Mouse (Mus musculus) layer of hippocampus, adult 2 months (tissue): ENCODE data around the gene Slc39a2. TPM values are rescaled to one million over a fixed set of nuclear protein-coding genes. Genes with fewer than 3 reads are reported as not detected.

ENCODE experiments used
- DNase-seq, 2 experiments: peaks; one replicate each; pipeline ENCODE4 v3.0.0; 2022; ENCODE audit warnings: low spot score in 2 of 2
- H3K27ac ChIP-seq: fragments of 200-600 bp; 2 replicates; pipeline ENCODE4 v1.8.1; 2022
- H3K4me3 ChIP-seq: fragments of 200-600 bp; 2 replicates; pipeline ENCODE4 v1.8.1; 2022; ENCODE audit warnings: mild to moderate bottlenecking
- CTCF ChIP-seq: fragments of 200-600 bp; conservative IDR thresholded peaks from 2 replicates; pipeline ENCODE4 v1.8.1; 2022; ENCODE audit warnings: antibody characterized with exemption, mild to moderate bottlenecking, moderate library complexity
- total RNA-seq, 2 experiments: library from RNA; stranded (reverse); gene quantifications; 2 replicates each; pipeline ENCODE4 v1.2.3; 2021

Gene Slc39a2
- total RNA-seq, 2 experiments from 2014 or later = 8.2 to 10.1 TPM

DNA sequence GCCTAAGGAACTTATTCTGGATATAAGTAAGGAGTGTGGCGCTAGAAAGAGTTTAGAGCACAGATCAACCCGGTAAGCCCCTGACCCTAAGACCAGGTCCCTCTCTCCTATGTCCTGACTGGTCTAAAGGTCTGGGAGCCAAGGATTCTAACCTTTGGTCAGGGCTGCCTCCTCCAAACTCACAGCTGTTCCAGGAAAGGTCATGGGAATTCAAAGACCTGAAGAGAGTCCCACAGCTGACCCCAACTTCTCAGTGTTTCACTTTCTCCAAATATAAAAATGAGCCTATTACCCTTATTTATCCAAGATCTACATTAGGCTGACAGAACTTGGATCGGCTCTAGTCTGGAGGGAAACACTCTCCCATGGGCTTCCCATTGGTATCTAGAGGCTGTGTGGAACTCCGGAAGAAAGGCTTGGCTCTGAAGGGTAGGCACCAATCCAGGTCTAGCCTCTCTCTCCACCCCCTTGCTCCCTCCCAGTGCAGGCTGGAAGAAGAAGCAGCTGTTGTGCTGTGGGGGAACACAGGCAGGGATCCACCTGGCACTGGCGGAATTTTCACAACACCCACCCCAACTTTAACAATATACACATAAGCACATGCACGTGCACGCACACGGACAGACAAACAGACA is 36.7 kb downstream of the Slc39a2 start:
- Histone ChIP-seq H3K27ac (peak overlapping the region; percentile 89), H3K4me3 (no peak overlapping the region; the same call in 1 of the 2 replicates)
- no peak for TF ChIP-seq CTCF
- DNase-seq = peak; percentile 64 to 73

DNA sequence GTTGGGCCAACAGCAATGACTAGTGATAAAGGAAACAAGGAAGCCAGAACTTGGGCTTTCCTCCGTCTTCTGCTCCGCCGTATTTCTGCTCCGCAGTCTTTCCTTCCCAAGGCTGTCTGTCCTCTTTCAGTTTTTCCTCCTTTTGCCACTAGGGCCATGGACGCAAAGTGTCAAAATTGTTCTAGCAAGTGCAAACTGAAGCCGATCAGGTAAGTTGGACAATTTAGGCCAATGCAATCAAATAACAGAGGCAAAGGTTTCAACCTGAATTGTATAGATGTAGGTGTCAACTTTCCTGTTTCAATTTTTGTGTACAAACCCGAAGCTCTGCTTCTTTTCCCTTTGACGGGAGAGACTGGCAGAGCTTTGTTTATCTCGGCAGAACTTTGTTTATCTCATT is 37.3 kb downstream of the Slc39a2 start:
- Histone ChIP-seq H3K27ac (peak overlapping the region; percentile 89), H3K4me3 (no peak overlapping the region; the same call in 1 of the 2 replicates)
- TF ChIP-seq CTCF = peak; percentile 51
- DNase-seq = no peak

DNA sequence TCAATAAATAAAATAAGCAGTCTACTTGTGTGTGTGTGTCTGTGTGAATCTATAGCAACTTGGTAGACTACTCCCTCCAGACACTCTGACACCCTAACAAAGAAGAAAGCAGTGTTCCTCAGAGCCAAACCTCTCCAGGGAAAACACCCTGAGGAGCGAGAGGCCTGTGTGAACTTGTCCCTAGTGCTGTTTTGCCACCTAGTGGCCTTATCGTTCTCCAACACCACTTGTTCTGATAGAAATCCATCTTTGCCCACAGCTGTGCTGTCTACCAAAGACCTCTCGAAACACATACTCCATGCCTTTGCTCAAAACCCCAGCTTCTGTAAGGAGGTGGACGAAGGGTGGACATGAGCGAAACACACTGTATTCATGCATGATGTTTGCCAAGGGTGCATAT is 38.1 kb downstream of the Slc39a2 start:
- DNase-seq = peak; percentile 66 to 72
- H3K27ac ChIP-seq = peak overlapping the region; percentile 89
- peak; percentile 87 for TF ChIP-seq CTCF
- H3K4me3 ChIP-seq = no peak overlapping the region

DNA sequence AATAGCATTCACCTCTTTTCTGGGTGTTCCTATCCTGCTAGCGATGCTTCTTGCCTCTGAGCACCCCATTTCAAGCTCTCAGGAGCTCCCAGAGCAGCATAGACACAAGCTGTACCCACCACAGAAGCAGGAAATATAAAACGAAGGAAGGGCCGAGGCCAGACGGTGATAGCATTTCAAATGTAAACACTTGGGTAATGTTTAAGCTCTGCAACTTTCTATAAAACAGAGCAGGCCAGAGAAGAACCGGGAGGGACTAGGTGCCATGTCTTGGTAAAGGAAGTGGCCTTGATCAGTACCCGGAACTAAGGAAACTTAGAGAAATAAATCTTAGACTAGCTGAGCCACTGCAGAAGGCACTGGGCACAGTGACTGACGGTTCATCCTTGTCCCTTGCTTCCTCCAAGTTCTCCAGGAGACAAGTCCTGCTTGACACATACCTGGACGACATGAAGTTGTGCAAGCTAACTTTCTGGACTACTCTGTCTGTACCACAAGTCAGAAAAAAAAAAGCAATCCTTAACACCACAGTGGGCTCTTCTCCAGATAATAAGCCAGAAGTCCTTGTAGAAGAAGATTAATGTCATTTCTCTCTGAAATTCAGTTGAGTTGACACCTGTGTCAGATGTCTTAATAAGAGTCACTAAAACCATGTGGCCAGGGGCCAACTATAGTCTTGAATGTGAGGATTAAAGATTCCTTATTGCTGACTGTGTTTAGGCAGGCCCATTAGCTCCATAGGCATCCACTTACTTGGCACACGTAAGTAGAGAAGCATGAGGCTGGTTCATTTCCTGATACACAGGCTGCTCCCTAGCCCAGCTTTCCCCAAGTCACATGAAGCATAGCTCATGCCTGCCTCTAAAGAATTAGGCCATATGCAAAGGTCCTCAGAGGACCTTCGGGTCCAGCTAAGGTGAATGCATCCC is 39.7 kb downstream of the Slc39a2 start:
- H3K27ac ChIP-seq = no peak overlapping the region
- no peak for TF ChIP-seq CTCF
- no peak for DNase-seq
- no peak overlapping the region for H3K4me3 ChIP-seq

DNA sequence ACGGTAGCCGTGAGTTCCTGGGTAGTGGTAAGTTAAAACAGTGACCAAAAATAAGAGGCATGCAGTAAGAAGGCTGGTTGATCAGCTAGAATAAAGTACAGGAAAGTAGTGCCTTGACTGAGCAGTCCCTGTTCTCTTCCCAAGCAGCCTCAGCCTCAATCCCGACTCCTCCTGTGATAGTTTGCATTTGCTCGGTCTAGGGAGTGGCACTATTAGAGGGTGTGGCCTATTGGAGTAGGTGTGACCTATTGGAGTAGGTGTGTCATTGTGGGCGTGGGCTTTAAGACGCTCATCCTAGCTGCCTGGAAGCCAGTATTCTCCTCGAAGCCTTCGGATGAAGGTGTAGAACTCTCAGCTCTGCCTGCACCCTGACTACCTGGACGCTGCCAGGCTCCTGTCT is 46.3 kb downstream of the Slc39a2 start:
- H3K27ac ChIP-seq = no peak overlapping the region
- no peak for TF ChIP-seq CTCF
- no peak for DNase-seq
- no peak overlapping the region for H3K4me3 ChIP-seq

DNA sequence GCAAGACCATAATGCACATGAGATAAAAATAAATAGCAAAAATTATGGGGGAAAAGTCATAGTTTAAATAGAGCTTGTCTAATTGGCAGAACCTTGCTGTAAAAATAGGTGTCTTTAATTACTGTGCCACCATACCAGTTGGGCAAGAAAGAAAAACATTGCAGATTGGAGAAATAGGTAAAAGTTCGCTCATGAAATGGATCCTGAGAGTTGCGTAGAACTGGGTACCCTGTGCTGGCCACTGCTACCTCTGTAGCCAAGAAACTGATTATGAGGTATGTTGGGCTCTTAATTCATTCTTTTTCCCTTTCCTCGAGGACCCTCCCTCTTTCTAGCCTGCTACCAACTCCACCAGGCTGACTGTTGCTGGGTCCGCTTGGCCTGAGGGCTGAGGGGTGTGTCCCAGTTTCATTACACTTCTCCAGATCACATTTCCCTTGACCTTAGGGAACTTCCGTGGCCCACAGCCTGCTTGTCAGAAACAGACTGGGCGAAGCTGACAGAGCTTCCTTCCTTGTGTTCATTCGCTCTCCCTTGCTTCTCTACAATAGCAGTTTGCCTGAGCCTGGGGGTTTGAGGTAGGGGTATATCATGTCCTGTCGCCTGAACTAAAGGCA is 48.4 kb downstream of the Slc39a2 start:
- DNase-seq = no peak
- Histone ChIP-seq H3K4me3 (no peak overlapping the region), H3K27ac (no peak overlapping the region)
- no peak for TF ChIP-seq CTCF

DNA sequence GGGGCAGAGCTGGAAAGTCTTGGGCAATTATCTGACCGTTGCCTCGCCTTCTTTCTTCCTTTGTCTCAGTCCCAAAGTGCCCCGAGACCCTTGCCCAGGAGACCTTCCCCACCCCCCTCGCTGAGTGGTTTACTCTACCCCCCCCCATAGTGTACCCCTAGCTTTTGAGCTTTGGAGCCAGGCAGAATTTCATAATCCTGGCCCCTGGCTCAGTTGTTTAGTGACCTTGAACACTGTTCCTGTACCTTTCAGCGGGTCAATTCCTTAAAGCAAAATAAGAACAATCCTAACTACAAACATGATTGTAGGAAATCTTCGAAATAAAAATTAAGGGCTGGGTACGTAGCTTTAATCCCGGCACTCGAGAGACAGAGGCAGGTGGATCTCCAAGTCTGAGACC is 48.9 kb downstream of the Slc39a2 start:
- no peak for DNase-seq
- no peak for TF ChIP-seq CTCF

DNA sequence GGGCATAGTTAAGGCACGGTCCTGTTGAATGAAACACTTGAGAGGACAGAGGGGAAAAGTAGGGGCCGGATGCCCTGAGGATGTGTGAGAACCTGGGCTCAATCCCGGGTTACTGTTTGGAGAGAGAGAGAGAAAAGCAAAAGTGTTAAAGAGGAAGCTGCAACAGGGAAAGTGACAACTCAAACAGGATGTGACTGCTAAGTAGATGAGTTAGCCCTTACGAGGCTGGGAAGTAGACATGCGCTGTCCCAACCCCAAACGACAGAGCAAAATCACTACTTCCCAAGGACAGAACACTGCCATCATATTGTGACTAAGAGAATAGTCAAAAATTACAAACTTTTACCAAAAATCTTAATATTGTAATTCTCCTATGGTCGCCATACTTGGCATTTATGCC is 49.5 kb downstream of the Slc39a2 start:
- DNase-seq = no peak
- Histone ChIP-seq H3K4me3 (no peak overlapping the region), H3K27ac (no peak overlapping the region)
- no peak for TF ChIP-seq CTCF

More for the DNA sequence above, 48.9 kb downstream of the Slc39a2 start:
- Histone ChIP-seq H3K4me3 (no peak overlapping the region), H3K27ac (no peak overlapping the region)

DNA sequence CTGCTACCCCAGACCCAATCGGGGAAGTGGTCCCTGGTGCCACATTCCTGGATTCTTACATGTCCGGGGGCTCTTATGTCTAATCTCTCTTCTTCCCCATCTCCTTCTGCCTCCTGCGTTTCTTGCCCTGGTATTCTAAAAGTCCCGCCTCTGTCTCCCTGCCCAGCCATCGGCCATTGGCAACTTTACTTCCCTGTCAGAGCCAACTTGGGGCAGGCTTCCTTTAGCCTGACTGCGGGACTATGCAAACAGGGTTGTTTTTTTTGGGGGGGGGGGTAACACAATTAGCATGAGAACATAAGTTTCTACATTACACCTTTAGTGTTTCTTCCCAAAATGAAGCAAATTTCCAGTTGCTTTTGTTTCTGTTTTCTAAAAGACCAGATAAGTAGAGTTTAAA is 50.6 kb downstream of the Slc39a2 start:
- Histone ChIP-seq H3K27ac (no peak overlapping the region), H3K4me3 (no peak overlapping the region)
- DNase-seq = no peak
- no peak for TF ChIP-seq CTCF

Other genes with a start within 250 kb of the Slc39a2 start
- not detected for gene Gm17079, start 197.4 kb upstream of the Slc39a2 start, total RNA-seq
- not detected for gene Gm5800, start 175.7 kb upstream of the Slc39a2 start, total RNA-seq
- gene Ang4, start 119.3 kb upstream of the Slc39a2 start, total RNA-seq = not detected
- not detected for gene AY358078, start 92.8 kb upstream of the Slc39a2 start, total RNA-seq
- not detected for gene Ear6, start 39.2 kb upstream of the Slc39a2 start, total RNA-seq
- gene Mettl17, start 8.0 kb upstream of the Slc39a2 start, total RNA-seq = 10 to 100 TPM; 31.6 to 40.5 TPM
- gene Ndrg2, start 21.3 kb downstream of the Slc39a2 start, total RNA-seq = 100 to 1,000 TPM; 894 to 934 TPM
- gene Tppp2, start 25.5 kb downstream of the Slc39a2 start, total RNA-seq = not detected
- not detected for gene Rnase13, start 29.9 kb downstream of the Slc39a2 start, total RNA-seq
- gene Arhgef40, start 91.8 kb downstream of the Slc39a2 start, total RNA-seq = 10 to 100 TPM; 27.9 to 32.2 TPM
- gene Tmem253, start 122.8 kb downstream of the Slc39a2 start, total RNA-seq = 1 to 10 TPM in 1 of 2 experiments, under 1 TPM in 1; 0.34 to 1.4 TPM
- 10 to 100 TPM; 46.5 to 46.8 TPM for gene Zfp219, start 127.8 kb downstream of the Slc39a2 start, total RNA-seq
- not detected for gene Olfr221, start 149.6 kb downstream of the Slc39a2 start, total RNA-seq
- gene Hnrnpc, start 211.1 kb downstream of the Slc39a2 start, total RNA-seq = 100 to 1,000 TPM; 245 to 262 TPM
- gene Rpgrip1, start 217.8 kb downstream of the Slc39a2 start, total RNA-seq = 1 to 10 TPM; 1.7 to 2.2 TPM